Mouse (Mus musculus) myocyte (in vitro differentiated cells): ENCODE results near the gene Lama5. TPM values are rescaled to one million over a fixed set of nuclear protein-coding genes. Genes with fewer than 3 reads are reported as not detected.

Experiments used
- H3K27me3 ChIP-seq: one replicate; pipeline ENCODE4 v1.6.1; 2011; ENCODE audit not compliant: control insufficient read depth, insufficient read depth, insufficient read length
- H3K36me3 ChIP-seq: one replicate; pipeline ENCODE4 v1.6.1; 2011; ENCODE audit not compliant: control insufficient read depth, insufficient read depth
- H3K4me2 ChIP-seq: one replicate; pipeline ENCODE4 v1.6.1; 2011; ENCODE audit warnings: low read depth, control low read depth
- H3K4me3 ChIP-seq: one replicate; pipeline ENCODE4 v1.5.1; 2011; ENCODE audit warnings: mild to moderate bottlenecking, control low read depth, moderate library complexity
- H3K79me2 ChIP-seq: one replicate; pipeline ENCODE4 v1.6.1; 2011; ENCODE audit not compliant: control insufficient read depth, insufficient read depth
- H3ac ChIP-seq: one replicate; pipeline ENCODE4 v1.6.1; 2011; ENCODE audit not compliant: control insufficient read depth, insufficient read length
- CEBPB ChIP-seq: IDR thresholded peaks from 2 replicates; pipeline ENCODE4 v1.6.1; 2011; ENCODE audit warnings: mild to moderate bottlenecking, moderate library complexity; ENCODE audit not compliant: poor library complexity, insufficient read depth, severe bottlenecking
- E2F4 ChIP-seq: IDR thresholded peaks from one replicate; pipeline ENCODE4 v1.6.1; 2011; ENCODE audit warnings: mild to moderate bottlenecking, control low read depth, moderate library complexity; ENCODE audit not compliant: insufficient read depth
- MAX ChIP-seq: IDR thresholded peaks from one replicate; pipeline ENCODE4 v1.6.1; 2011; ENCODE audit warnings: low read depth, mild to moderate bottlenecking, control low read depth
- MYOD1 ChIP-seq, 3 experiments: IDR thresholded peaks; one replicate each; pipeline ENCODE4 v1.6.1; 2011; ENCODE audit warnings: control low read depth in 2 of 3, low read depth in 2 of 3, mild to moderate bottlenecking in 2 of 3, moderate library complexity in 1 of 3; ENCODE audit not compliant: insufficient read length in 2 of 3, control insufficient read depth in 1 of 3
- MYOG ChIP-seq, 3 experiments: IDR thresholded peaks; one replicate each; pipeline ENCODE4 v1.6.1; 2011; ENCODE audit warnings: control low read depth in 2 of 3, low read depth in 2 of 3, mild to moderate bottlenecking in 2 of 3; ENCODE audit not compliant: insufficient read length in 2 of 3, control insufficient read depth in 1 of 3, insufficient read depth in 1 of 3
- POLR2A ChIP-seq: IDR thresholded peaks from one replicate; pipeline ENCODE4 v1.6.1; 2011; ENCODE audit warnings: low read depth, mild to moderate bottlenecking, control low read depth, moderate library complexity; ENCODE audit not compliant: insufficient read length
- POLR2AphosphoS2 ChIP-seq: IDR thresholded peaks from one replicate; pipeline ENCODE4 v1.6.1; 2011; ENCODE audit warnings: low read depth, control low read depth; ENCODE audit not compliant: insufficient read length
- REST ChIP-seq: IDR thresholded peaks from one replicate; pipeline ENCODE4 v1.6.1; 2011; ENCODE audit warnings: mild to moderate bottlenecking, control low read depth, moderate library complexity; ENCODE audit not compliant: insufficient read depth, insufficient read length
- SRF ChIP-seq: IDR thresholded peaks from one replicate; pipeline ENCODE4 v1.6.1; 2011; ENCODE audit warnings: low read depth; ENCODE audit not compliant: control insufficient read depth, insufficient read length
- TCF12 ChIP-seq: IDR thresholded peaks from one replicate; pipeline ENCODE4 v1.6.1; 2011; ENCODE audit warnings: mild to moderate bottlenecking, control low read depth; ENCODE audit not compliant: poor library complexity, insufficient read depth, severe bottlenecking
- TCF3 ChIP-seq: IDR thresholded peaks from one replicate; pipeline ENCODE4 v1.6.1; 2011; ENCODE audit warnings: low read depth, control low read depth; ENCODE audit not compliant: insufficient read length
- USF1 ChIP-seq: IDR thresholded peaks from one replicate; pipeline ENCODE4 v1.6.1; 2011; ENCODE audit warnings: low read depth, mild to moderate bottlenecking, control low read depth, moderate library complexity
- polyA plus RNA-seq: library from polyadenylated mRNA; unstranded; fragments of >200 nt; fragmentation: generic; extraction: Trizol; gene quantifications from one replicate; pipeline ENCODE4 v1.2.1, GENCODE M21; 2012; ENCODE audit warnings: missing spikeins

Gene Lama5
- polyA plus RNA-seq, 1 experiment: 80.8 TPM

DNA sequence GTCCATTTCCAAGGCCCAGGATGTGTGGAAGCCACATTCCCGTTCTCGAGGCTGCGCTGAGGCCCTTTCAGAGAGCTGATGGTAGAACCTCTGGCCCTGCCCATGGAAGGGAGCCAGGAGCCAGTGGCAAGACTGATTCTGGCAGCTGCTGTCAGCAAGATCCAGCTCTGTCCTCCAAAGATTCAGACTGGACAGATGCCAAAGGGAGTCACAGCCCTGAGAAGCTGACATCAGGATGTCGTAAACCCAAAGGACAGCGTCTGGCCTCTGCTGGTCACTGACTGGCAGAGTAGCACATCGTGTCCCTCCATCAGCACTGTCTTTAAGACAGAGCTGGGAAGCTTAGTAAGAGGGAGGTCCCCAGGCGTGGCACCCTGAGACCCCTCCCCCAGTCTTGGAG lies 2.9 kb upstream of the Lama5 start:
- no peaks in the 10 kb centered on the region for H3K36me3 ChIP-seq
- H3ac ChIP-seq: no peak overlapping the region
- H3K79me2 ChIP-seq: peaks cover 19% of the 10 kb centered on the region
- H3K27me3 ChIP-seq: no peaks in the 10 kb centered on the region
- TF ChIP-seq CEBPB: no peak
- TF ChIP-seq SRF: no peak
- no peak for TF ChIP-seq E2F4
- peak; percentile 17 for TF ChIP-seq POLR2AphosphoS2
- no peak for TF ChIP-seq REST
- no peak for TF ChIP-seq USF1
- TF ChIP-seq MAX: no peak
- peak; percentile 41 for TF ChIP-seq POLR2A
- peak; percentile 11 to 83 (median 23) for TF ChIP-seq MYOG (IDR thresholded peaks at IDR 0.05; ENCODE audit: control insufficient read depth in 1 of 3, insufficient read depth in 1 of 3, insufficient read length in 2 of 3, low read depth in 2 of 3)
- peak; percentile 93 to 95 (median 94) for TF ChIP-seq MYOD1 (IDR thresholded peaks at IDR 0.05; ENCODE audit: control insufficient read depth in 1 of 3, insufficient read length in 2 of 3, low read depth in 2 of 3)
- TF ChIP-seq TCF12: peak; percentile 23
- peak; percentile 41 for TF ChIP-seq TCF3
- peak overlapping the region; percentile 85 for H3K4me2 ChIP-seq
- peak overlapping the region; percentile 85 for H3K4me3 ChIP-seq

GRCm38 (mm10) chr2:180228060-180228458 lies 2.4 kb upstream of the Lama5 start:
- peak overlapping the region; percentile 85 for H3K4me3 ChIP-seq
- peak overlapping the region; percentile 85 for H3K4me2 ChIP-seq
- peaks cover 23% of the 10 kb centered on the region for H3K79me2 ChIP-seq
- H3K27me3 ChIP-seq: no peaks in the 10 kb centered on the region
- TF ChIP-seq REST (no peak), TCF3 (no peak), MYOG (IDR thresholded peaks at IDR 0.05; ENCODE audit: control insufficient read depth in 1 of 3, insufficient read depth in 1 of 3, insufficient read length in 2 of 3, low read depth in 2 of 3) (no peak), MYOD1 (IDR thresholded peaks at IDR 0.05; ENCODE audit: control insufficient read depth in 1 of 3, insufficient read length in 2 of 3, low read depth in 2 of 3) (no peak), POLR2AphosphoS2 (no peak), E2F4 (no peak), CEBPB (no peak), MAX (no peak), USF1 (no peak), SRF (no peak)
- no peak overlapping the region for H3ac ChIP-seq
- no peaks in the 10 kb centered on the region for H3K36me3 ChIP-seq

- H3ac ChIP-seq: no peak overlapping the region
- H3K79me2 ChIP-seq: peaks cover 29% of the 10 kb centered on the region
- peak overlapping the region; percentile 85 for H3K4me2 ChIP-seq
- peak overlapping the region; percentile 85 for H3K4me3 ChIP-seq
- TF ChIP-seq MYOD1 (IDR thresholded peaks at IDR 0.05; ENCODE audit: control insufficient read depth in 1 of 3, insufficient read length in 2 of 3, low read depth in 2 of 3): peak; percentile 63 to 99 (median 98)
- TF ChIP-seq USF1: no peak
- no peak for TF ChIP-seq REST
- TF ChIP-seq TCF3: peak; percentile 99
- TF ChIP-seq MYOG (IDR thresholded peaks at IDR 0.05; ENCODE audit: control insufficient read depth in 1 of 3, insufficient read depth in 1 of 3, insufficient read length in 2 of 3, low read depth in 2 of 3): peak; percentile 98 to 100 (median 99)
- TF ChIP-seq POLR2AphosphoS2: peak; percentile 68
- peak; percentile 99 for TF ChIP-seq TCF12
- TF ChIP-seq E2F4: peak; percentile 15
- peak; percentile 66 for TF ChIP-seq POLR2A
- no peaks in the 10 kb centered on the region for H3K27me3 ChIP-seq
- H3K36me3 ChIP-seq: no peaks in the 10 kb centered on the region
Measured at GRCm38 (mm10) chr2:180227262-180228059, 1.8 kb upstream of the Lama5 start.

GRCm38 (mm10) chr2:180225044-180225761 lies 456 bp downstream of the Lama5 start:
- Histone ChIP-seq H3K27me3 (no peaks in the 10 kb centered on the region), H3K79me2 (peaks cover 44% of the 10 kb centered on the region), H3K36me3 (no peaks in the 10 kb centered on the region), H3K4me3 (peak overlapping the region; percentile 85), H3ac (peak overlapping the region; percentile 50), H3K4me2 (peak overlapping the region; percentile 88)
- TF ChIP-seq POLR2AphosphoS2 (no peak), USF1 (peak; percentile 68), TCF12 (no peak), POLR2A (peak; percentile 21)

GRCm38 (mm10) chr2:180224647-180225043 lies 1.0 kb downstream of the Lama5 start:
- peak overlapping the region; percentile 50 for H3ac ChIP-seq
- TF ChIP-seq MYOG (IDR thresholded peaks at IDR 0.05; ENCODE audit: control insufficient read depth in 1 of 3, insufficient read depth in 1 of 3, insufficient read length in 2 of 3, low read depth in 2 of 3) (no peak), SRF (no peak), USF1 (no peak), MAX (no peak), POLR2A (no peak), POLR2AphosphoS2 (no peak), CEBPB (no peak), REST (no peak), TCF3 (no peak), TCF12 (no peak)
- H3K36me3 ChIP-seq: peaks cover 3% of the 10 kb centered on the region

More at GRCm38 (mm10) chr2:180224647-180225043, 1.0 kb downstream of the Lama5 start:
- no peaks in the 10 kb centered on the region for H3K27me3 ChIP-seq
- peak overlapping the region; percentile 88 for H3K4me2 ChIP-seq
- peaks cover 48% of the 10 kb centered on the region for H3K79me2 ChIP-seq
- peak overlapping the region; percentile 85 for H3K4me3 ChIP-seq
